Mouse (Mus musculus) MEL (cell line): ENCODE measurements at regions not wholly inside any gene's neighbourhood (a gene's known extent, or its start where the extent isn't known, plus 50 kb on each side); places are given as distances from the start of the nearest gene placed in this dataset.

Experiments
- DNase-seq: peaks from one replicate; pipeline ENCODE4 v3.0.0; 2011; ENCODE audit warnings: low read depth, low spot score
- H3K27ac ChIP-seq: 2 replicates; pipeline ENCODE4 v1.5.1; 2012; ENCODE audit warnings: low read depth, mild to moderate bottlenecking, control low read depth, low read length, moderate library complexity; ENCODE audit not compliant: control insufficient read depth
- H3K27me3 ChIP-seq, 2 experiments: fragments of 150-350 bp in 1 of 2; sonication (generic) in 1 of 2; 2 replicates each; pipeline ENCODE4 v1.6.1; 2012; ENCODE audit warnings: low read length in 2 of 2, mild to moderate bottlenecking in 2 of 2, improper control_type of control experiment in 1 of 2, moderate library complexity in 1 of 2; ENCODE audit not compliant: insufficient read depth in 2 of 2, control insufficient read depth in 1 of 2
- H3K36me3 ChIP-seq, 2 experiments: 2 replicates each; pipeline ENCODE4 v1.6.1; 2012 to 2014; ENCODE audit warnings: low read length in 2 of 2, improper control_type of control experiment in 1 of 2, inconsistent platforms in 1 of 2, mild to moderate bottlenecking in 1 of 2; ENCODE audit not compliant: insufficient read depth in 2 of 2, control insufficient read depth in 1 of 2
- H3K4me1 ChIP-seq, 2 experiments: fragments of 150-350 bp in 1 of 2; sonication (generic) in 1 of 2; 2 replicates each; pipeline ENCODE4 v1.6.1; 2012; ENCODE audit warnings: low read length in 2 of 2, improper control_type of control experiment in 1 of 2, mild to moderate bottlenecking in 1 of 2; ENCODE audit not compliant: insufficient read depth in 2 of 2, control insufficient read depth in 1 of 2
- H3K4me3 ChIP-seq, 2 experiments: fragments of 150-350 bp in 1 of 2; sonication (generic) in 1 of 2; 2 replicates each; pipeline ENCODE4 v1.5.1; 2012; ENCODE audit warnings: low read depth in 2 of 2, low read length in 2 of 2, mild to moderate bottlenecking in 2 of 2, moderate library complexity in 2 of 2, control low read depth in 1 of 2, improper control_type of control experiment in 1 of 2; ENCODE audit not compliant: control insufficient read depth in 1 of 2, insufficient read depth in 1 of 2
- H3K79me2 ChIP-seq: 2 replicates; pipeline ENCODE4 v1.6.1; 2012; ENCODE audit warnings: mild to moderate bottlenecking, low read length, moderate library complexity; ENCODE audit not compliant: control insufficient read depth, poor library complexity, insufficient read depth
- H3K9ac ChIP-seq: 2 replicates; pipeline ENCODE4 v1.6.1; 2012; ENCODE audit warnings: low read depth, mild to moderate bottlenecking, control low read depth, low read length, moderate library complexity; ENCODE audit not compliant: control insufficient read depth, poor library complexity, severe bottlenecking
- H3K9me3 ChIP-seq: fragments of 150-350 bp; sonication (generic); replicated peaks from 2 replicates; pipeline ENCODE4 v1.6.1; 2012; ENCODE audit warnings: mild to moderate bottlenecking, low read length, improper control_type of control experiment, moderate library complexity; ENCODE audit not compliant: insufficient read depth
- CHD1 ChIP-seq: IDR thresholded peaks from 2 replicates; pipeline ENCODE4 v1.6.1; 2012; ENCODE audit warnings: low read depth, mild to moderate bottlenecking, inconsistent platforms, low read length, improper control_type of control experiment
- CTCF ChIP-seq, 3 experiments: IDR thresholded peaks in 2 of 3; conservative IDR thresholded peaks in 1 of 3; 2 replicates each; pipeline ENCODE4 v1.5.1; 2011 to 2012; ENCODE audit warnings: low read length in 3 of 3, low read depth in 2 of 3, mild to moderate bottlenecking in 2 of 3, improper control_type of control experiment in 1 of 3, inconsistent platforms in 1 of 3, mixed read lengths in 1 of 3, moderate library complexity in 1 of 3; ENCODE audit not compliant: control insufficient read depth in 1 of 3, insufficient read depth in 1 of 3, poor library complexity in 1 of 3, severe bottlenecking in 1 of 3
- KAT2A ChIP-seq: conservative IDR thresholded peaks from 2 replicates; pipeline ENCODE4 v1.6.1; 2012; ENCODE audit warnings: low read depth, low read length, improper control_type of control experiment, inconsistent platforms
- MAX ChIP-seq: IDR thresholded peaks from 2 replicates; pipeline ENCODE4 v1.6.1; 2011; ENCODE audit warnings: low read length, improper control_type of control experiment
- MAZ ChIP-seq: IDR thresholded peaks from 2 replicates; pipeline ENCODE4 v1.6.1; 2012; ENCODE audit warnings: low read depth, mild to moderate bottlenecking, inconsistent platforms, low read length, improper control_type of control experiment
- MYB ChIP-seq: IDR thresholded peaks from 2 replicates; pipeline ENCODE4 v1.6.1; 2011; ENCODE audit warnings: mild to moderate bottlenecking, low read depth, low read length, improper control_type of control experiment
- POLR2A ChIP-seq, 2 experiments: IDR thresholded peaks; 2 replicates each; pipeline ENCODE4 v1.6.1; 2011 to 2012; ENCODE audit warnings: low read length in 2 of 2, mild to moderate bottlenecking in 2 of 2, control low read depth in 1 of 2, improper control_type of control experiment in 1 of 2, low read depth in 1 of 2, moderate library complexity in 1 of 2; ENCODE audit not compliant: control insufficient read depth in 1 of 2, insufficient read depth in 1 of 2, poor library complexity in 1 of 2
- POLR2AphosphoS5 ChIP-seq: IDR thresholded peaks from 2 replicates; pipeline ENCODE4 v1.6.1; 2012; ENCODE audit warnings: low read depth, borderline replicate concordance, mild to moderate bottlenecking, inconsistent platforms, low read length, moderate library complexity, mixed read lengths
- RCOR1 ChIP-seq: IDR thresholded peaks from 2 replicates; pipeline ENCODE4 v1.6.1; 2012; ENCODE audit warnings: low read depth, mild to moderate bottlenecking, inconsistent platforms, low read length, improper control_type of control experiment
- SMC3 ChIP-seq: IDR thresholded peaks from 2 replicates; pipeline ENCODE4 v1.6.1; 2011; ENCODE audit warnings: low read depth, low read length, improper control_type of control experiment
- TCF12 ChIP-seq: IDR thresholded peaks from 2 replicates; pipeline ENCODE4 v1.6.1; 2014; ENCODE audit warnings: low read depth, mild to moderate bottlenecking, inconsistent platforms, low read length, improper control_type of control experiment, moderate library complexity
- UBTF ChIP-seq: IDR thresholded peaks from 2 replicates; pipeline ENCODE4 v1.6.1; 2012; ENCODE audit warnings: low read depth, mild to moderate bottlenecking, inconsistent platforms, low read length, improper control_type of control experiment, moderate library complexity, borderline replicate concordance; ENCODE audit not compliant: insufficient read depth
- ZNF384 ChIP-seq: IDR thresholded peaks from 2 replicates; pipeline ENCODE4 v1.6.1; 2012; ENCODE audit warnings: low read depth, mild to moderate bottlenecking, inconsistent platforms, low read length, improper control_type of control experiment

DNA sequence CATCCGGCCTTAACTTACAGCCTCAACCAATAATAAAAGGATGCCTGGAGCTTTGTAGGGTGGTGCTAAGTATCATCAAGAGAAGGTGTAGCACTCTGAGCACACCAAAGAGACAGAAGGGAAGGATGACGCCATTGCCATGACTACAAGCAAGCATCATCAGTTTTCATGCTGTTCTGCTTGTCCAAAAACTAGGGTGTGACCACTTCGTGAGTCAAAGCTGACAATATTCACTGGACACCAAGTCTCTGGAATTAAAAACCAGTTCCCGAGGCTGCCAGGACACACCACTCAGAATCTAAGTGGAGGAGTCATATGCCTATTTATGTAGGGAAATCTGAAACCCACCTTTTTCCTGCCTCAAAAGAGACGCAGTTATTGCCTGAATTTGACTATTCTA is 136.4 kb upstream of the Zfp648 start:
- no peaks in the 10 kb centered on the region; a peak in 1 of 4 replicates for H3K27me3 ChIP-seq
- H3K36me3 ChIP-seq: no peaks in the 10 kb centered on the region
- TF ChIP-seq ZNF384 (no peak), MYB (no peak), POLR2AphosphoS5 (no peak), CTCF (IDR thresholded peaks at IDR 0.05 in 2 of 3, conservative IDR thresholded peaks at IDR 0.05 in 1 of 3; ENCODE audit: control insufficient read depth in 1 of 3, insufficient read depth in 1 of 3, low read depth in 2 of 3, low read length in 3 of 3, poor library complexity in 1 of 3, severe bottlenecking in 1 of 3) (no peak), MAZ (no peak), SMC3 (no peak)
- no peaks in the 10 kb centered on the region for H3K79me2 ChIP-seq
- H3K9ac ChIP-seq: no peak overlapping the region
- H3K4me1 ChIP-seq: no peaks in the 10 kb centered on the region
- no peaks in the 10 kb centered on the region for H3K9me3 ChIP-seq
- no peak for DNase-seq
- no peak overlapping the region for H3K27ac ChIP-seq
- no peak overlapping the region for H3K4me3 ChIP-seq

DNA sequence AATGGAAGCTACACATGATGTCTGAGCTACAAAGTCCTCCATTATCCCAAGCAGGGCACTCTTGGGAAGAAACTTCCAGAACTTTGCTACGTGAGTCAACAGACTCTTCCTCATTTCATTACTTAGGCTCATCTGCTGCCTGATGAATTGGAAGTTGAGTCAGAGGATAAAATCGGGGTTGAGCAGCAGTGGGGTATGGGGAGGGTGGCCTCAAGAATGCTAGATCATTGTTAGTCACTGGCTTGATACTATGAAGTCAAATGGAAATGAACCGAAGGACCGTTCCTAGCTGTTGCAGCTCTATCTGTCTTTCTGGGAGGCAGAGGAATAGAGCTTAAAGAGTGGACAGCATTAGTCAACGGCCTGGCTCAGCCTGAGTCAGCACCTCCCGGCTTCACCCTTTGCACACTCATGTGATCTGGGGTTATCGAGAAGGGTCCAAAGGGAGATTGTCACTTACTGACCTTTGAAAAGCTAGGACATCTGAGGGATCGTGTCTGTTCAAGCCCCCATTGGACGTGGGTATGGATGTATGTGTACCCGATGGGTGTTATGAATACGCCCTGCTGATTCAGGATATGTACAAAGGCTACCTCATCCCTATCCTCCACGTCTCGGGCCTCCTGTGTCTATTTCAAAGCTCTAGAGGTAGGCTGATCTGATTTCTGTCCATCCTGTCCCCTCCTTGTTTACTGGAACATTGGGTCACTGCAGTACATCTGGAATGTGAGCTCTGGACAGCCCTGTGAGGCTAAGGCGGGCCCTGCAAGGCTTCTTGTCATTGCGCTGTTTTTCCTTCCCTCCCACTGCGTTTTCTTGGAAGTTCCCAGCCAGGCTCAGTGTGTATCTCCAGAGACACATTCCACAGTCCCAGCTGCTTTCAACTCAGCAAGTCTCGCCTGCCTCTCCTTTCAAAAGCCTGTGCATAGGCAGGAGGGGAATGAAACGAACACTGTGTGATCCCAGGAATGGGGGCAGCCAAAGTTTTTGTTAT is 135.4 kb upstream of the Zfp648 start:
- Histone ChIP-seq H3K9me3 (no peaks in the 10 kb centered on the region), H3K79me2 (no peaks in the 10 kb centered on the region), H3K27me3 (no peaks in the 10 kb centered on the region; a peak in 1 of 4 replicates), H3K27ac (no peak overlapping the region), H3K36me3 (no peaks in the 10 kb centered on the region), H3K4me1 (no peaks in the 10 kb centered on the region), H3K4me3 (no peak overlapping the region), H3K9ac (no peak overlapping the region)
- no peak for TF ChIP-seq MAX
- no peak for TF ChIP-seq ZNF384
- no peak for TF ChIP-seq MYB
- no peak for TF ChIP-seq CHD1
- no peak for TF ChIP-seq POLR2A (IDR thresholded peaks at IDR 0.05; ENCODE audit: control insufficient read depth in 1 of 2, insufficient read depth in 1 of 2, low read depth in 1 of 2, low read length in 2 of 2, poor library complexity in 1 of 2)
- no peak for TF ChIP-seq POLR2AphosphoS5
- no peak for TF ChIP-seq TCF12
- TF ChIP-seq UBTF: no peak
- TF ChIP-seq KAT2A: no peak
- TF ChIP-seq RCOR1: no peak
- TF ChIP-seq SMC3: no peak
- DNase-seq: no peak
